Mouse (Mus musculus): Measurements from ENCODE around the gene Osbp2. TPM values are rescaled to one million over a fixed set of nuclear protein-coding genes. Genes with fewer than 3 reads are reported as not detected.
A peak's percentile ranks its signal among the peaks of the same experiment; 100 is the strongest.

Osbp2 gene
- polyA plus RNA-seq, 1 experiment from 2014 or later: not detected

DNA sequence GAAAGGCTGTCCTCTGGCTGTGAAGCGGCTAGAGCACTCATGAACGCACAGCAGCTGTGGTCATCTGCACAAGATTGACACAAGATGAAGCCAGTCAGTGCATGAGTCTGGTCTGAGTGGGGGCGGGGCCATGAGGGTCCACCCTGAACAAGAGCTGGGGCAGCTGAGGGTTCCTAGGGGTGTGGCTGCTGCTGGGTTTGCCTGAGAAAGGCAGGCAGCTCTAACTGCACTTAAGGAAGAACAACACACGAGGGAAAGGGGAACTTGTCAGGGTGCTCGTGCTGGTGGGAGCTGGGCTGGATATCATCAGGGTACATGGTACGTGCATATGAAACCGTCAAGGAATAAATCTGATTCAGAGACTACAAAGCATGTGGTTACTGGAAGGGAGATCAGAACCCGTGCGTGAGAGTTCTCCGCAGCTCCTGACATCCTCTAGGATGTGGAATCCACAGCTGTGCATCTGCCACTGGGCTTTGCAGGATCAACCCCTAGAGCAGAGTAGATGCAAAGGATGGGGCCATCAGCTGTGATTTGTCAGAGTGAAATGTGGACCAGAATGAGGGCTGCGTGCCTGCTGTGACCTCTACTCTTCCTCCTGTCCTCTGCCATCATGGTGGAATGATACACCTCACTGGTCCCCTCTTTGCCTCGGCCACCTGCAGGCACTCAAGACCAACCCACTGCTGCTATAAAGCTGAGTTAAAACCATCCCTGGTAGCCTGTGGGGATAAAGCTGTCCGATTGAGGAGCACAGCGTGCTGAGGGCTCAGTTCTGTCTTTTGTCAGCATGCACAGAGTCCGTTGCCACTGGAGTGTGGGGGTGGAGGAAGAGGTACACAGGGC, 14.0 kb downstream of the Osbp2 start:
- no peak overlapping the region for H3K27ac ChIP-seq (ENCODE audit: low read depth)
- no peak overlapping the region for H3K9ac ChIP-seq (replicated peaks)
- 69% methylated on average over 15 of the region's 15 CpGs for WGBS (ENCODE audit: insufficient replicate concordance)
- H3K27me3 ChIP-seq (ENCODE audit: insufficient read depth, low read length): no peaks in the 10 kb centered on the region
- H3K36me3 ChIP-seq (replicated peaks; ENCODE audit: insufficient read depth, low read length): no peaks in the 10 kb centered on the region
- H3K9me3 ChIP-seq (ENCODE audit: low read length): no peaks in the 10 kb centered on the region
- H3K4me1 ChIP-seq (ENCODE audit: insufficient read depth): no peaks in the 10 kb centered on the region
- H3K4me2 ChIP-seq (ENCODE audit: low read depth, low read length): no peak overlapping the region
- H3K4me3 ChIP-seq (ENCODE audit: low read depth, low read length): no peak overlapping the region
- no peak for TF ChIP-seq CTCF (IDR thresholded peaks at IDR 0.05; ENCODE audit: low read depth)
- no peak for TF ChIP-seq EP300 (IDR thresholded peaks at IDR 0.05; ENCODE audit: low read depth)
- ATAC-seq (no peak), DNase-seq (no peak)

DNA sequence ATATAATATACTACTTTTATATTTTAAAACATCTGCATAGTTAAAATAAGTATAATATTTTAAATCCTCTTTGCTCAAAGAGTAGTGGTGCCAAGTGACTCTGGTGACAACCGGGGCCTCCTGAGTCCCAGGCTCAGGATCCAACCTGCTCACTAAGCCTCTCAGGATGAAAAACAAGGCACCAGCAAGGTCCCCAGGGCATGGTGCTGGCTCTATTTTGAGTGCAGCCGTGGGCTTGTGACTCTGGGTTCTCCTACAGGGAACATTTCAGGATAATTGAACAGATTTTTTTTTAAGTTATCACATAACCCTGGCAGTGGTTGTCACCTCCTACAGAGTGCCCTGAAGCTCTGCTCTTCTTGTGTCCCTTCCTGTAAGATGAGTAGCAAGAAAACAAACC, 17.4 kb downstream of the Osbp2 start:
- Histone ChIP-seq H3K9ac (replicated peaks) (no peak overlapping the region), H3K4me2 (ENCODE audit: low read depth, low read length) (no peak overlapping the region), H3K27me3 (ENCODE audit: insufficient read depth, low read length) (no peaks in the 10 kb centered on the region), H3K9me3 (ENCODE audit: low read length) (no peaks in the 10 kb centered on the region), H3K4me3 (ENCODE audit: low read depth, low read length) (no peak overlapping the region), H3K27ac (ENCODE audit: low read depth) (no peak overlapping the region), H3K36me3 (replicated peaks; ENCODE audit: insufficient read depth, low read length) (no peaks in the 10 kb centered on the region), H3K4me1 (ENCODE audit: insufficient read depth) (no peaks in the 10 kb centered on the region)
- DNase-seq (no peak), ATAC-seq (no peak)
- no peak for TF ChIP-seq CTCF (IDR thresholded peaks at IDR 0.05; ENCODE audit: low read depth)
- no peak for TF ChIP-seq EP300 (IDR thresholded peaks at IDR 0.05; ENCODE audit: low read depth)
- WGBS (ENCODE audit: insufficient replicate concordance): 69% methylated on average over 2 of the region's 2 CpGs

DNA sequence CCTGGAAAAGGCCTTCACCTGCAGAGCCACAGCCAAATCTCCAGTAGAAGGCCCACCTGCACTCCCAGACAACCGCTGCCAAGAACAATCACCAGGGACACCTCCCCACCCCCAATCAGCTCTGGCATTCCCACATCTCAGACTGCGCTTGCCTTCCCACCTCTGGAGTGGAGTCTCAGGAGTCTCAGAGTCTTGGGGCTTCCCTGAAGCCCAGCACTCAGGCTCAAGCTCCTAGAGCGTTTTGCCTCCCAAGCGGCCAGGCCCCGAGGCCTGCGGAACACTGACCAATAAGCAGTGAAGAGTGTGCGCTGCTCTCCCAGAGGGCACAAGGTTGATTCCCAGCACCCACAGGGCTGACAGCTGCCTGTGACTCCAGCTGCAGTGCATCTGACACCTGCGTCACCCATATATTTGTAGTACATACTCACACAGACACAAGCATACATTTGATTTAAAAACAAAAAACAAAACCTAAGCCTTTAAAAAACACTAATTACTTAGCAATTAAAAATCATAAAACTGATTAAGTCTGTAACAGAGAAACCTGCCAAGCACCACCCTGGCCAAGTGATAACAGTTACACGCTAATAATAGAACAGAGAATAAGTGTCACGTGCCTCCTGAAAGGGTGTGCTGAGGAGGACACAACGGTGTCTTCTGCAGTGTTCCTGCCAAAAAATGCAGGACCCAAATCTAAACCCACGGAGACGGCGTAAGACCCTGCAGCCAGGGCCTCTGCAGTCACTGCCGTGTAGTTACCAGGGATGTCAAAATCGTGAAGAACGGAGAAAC, 19.6 kb downstream of the Osbp2 start:
- ATAC-seq (no peak), DNase-seq (no peak)
- no peaks in the 10 kb centered on the region for H3K36me3 ChIP-seq (replicated peaks; ENCODE audit: insufficient read depth, low read length)
- no peaks in the 10 kb centered on the region for H3K9me3 ChIP-seq (ENCODE audit: low read length)
- no peak overlapping the region for H3K27ac ChIP-seq (ENCODE audit: low read depth)
- no peaks in the 10 kb centered on the region for H3K27me3 ChIP-seq (ENCODE audit: insufficient read depth, low read length)
- WGBS (ENCODE audit: insufficient replicate concordance): 77% methylated on average over 17 of the region's 17 CpGs
- H3K4me2 ChIP-seq (ENCODE audit: low read depth, low read length): no peak overlapping the region
- H3K9ac ChIP-seq (replicated peaks): no peak overlapping the region
- TF ChIP-seq CTCF (IDR thresholded peaks at IDR 0.05; ENCODE audit: low read depth) (no peak), EP300 (IDR thresholded peaks at IDR 0.05; ENCODE audit: low read depth) (no peak)
- H3K4me3 ChIP-seq (ENCODE audit: low read depth, low read length): no peak overlapping the region
- no peaks in the 10 kb centered on the region for H3K4me1 ChIP-seq (ENCODE audit: insufficient read depth)

DNA sequence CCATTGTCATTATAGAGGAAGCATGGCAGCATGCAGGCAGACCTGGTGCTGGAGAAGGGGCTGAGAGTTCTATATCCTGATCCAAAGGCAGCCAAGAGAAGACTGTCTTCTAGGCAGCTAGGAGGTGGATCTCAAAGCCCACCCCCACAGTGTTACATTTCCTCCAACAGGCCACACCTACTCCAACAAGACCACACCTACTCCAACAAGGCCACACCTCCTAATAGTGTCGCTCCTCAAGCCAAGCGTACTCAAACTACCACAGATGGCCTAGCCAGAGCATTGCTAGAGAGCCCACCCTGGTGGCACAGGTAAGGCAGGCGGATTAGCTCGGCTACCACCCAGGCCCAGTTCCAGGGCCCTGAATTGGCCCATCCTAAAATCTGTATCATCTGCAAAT, 28.4 kb downstream of the Osbp2 start:
- H3K4me1 ChIP-seq (ENCODE audit: insufficient read depth): 0 out of 2 replicates have a peak, but pooled peaks cover 3% of the 10 kb centered on the region
- DNase-seq (no peak), ATAC-seq (no peak)
- H3K27me3 ChIP-seq (ENCODE audit: insufficient read depth, low read length): no peaks in the 10 kb centered on the region
- no peak overlapping the region for H3K4me3 ChIP-seq (ENCODE audit: low read depth, low read length)
- H3K9me3 ChIP-seq (ENCODE audit: low read length): no peaks in the 10 kb centered on the region
- WGBS (ENCODE audit: insufficient replicate concordance): 59% methylated on average over 4 of the region's 4 CpGs
- TF ChIP-seq EP300 (IDR thresholded peaks at IDR 0.05; ENCODE audit: low read depth) (no peak), CTCF (IDR thresholded peaks at IDR 0.05; ENCODE audit: low read depth) (no peak)
- H3K4me2 ChIP-seq (ENCODE audit: low read depth, low read length): no peak overlapping the region
- H3K27ac ChIP-seq (ENCODE audit: low read depth): no peak overlapping the region
- H3K9ac ChIP-seq (replicated peaks): no peak overlapping the region
- H3K36me3 ChIP-seq (replicated peaks; ENCODE audit: insufficient read depth, low read length): no peaks in the 10 kb centered on the region

DNA sequence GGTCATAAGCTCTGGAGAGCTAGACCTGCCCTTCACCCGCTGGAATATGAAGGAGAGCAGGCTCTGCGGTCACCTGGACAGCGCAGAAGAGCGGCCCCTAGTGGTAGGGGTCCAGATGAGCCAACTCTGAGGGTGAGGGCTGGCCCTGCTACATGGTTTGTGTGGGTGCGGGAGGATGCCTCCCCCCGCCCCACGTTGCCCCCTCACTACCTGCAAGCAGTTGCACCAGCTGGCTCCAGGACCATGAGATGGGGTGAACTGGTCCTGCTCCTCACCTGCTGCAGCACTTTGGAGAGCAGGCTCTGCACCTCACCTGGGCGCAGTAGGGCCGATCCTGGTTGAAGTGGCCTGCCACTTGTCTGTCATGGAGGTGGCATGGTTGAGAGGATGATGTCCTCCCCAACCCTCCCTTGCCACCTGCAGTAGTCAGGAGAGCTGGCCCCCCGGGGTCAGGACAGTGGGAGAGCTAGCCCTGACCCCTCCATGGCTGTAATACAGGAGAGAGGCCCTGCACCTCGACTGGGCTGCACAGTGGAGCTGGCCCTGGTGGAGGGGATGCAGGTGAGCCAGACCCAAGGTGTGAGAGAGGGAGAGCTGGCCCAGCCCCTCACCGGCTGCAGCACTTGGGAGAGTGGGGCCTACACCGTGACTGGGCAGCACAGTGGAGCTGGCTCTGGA, 29.1 kb downstream of the Osbp2 start:
- no peak for TF ChIP-seq EP300 (IDR thresholded peaks at IDR 0.05; ENCODE audit: low read depth)
- peak; percentile 80 for TF ChIP-seq CTCF (IDR thresholded peaks at IDR 0.05; ENCODE audit: low read depth)
- Histone ChIP-seq H3K36me3 (replicated peaks; ENCODE audit: insufficient read depth, low read length) (no peaks in the 10 kb centered on the region), H3K4me2 (ENCODE audit: low read depth, low read length) (peak overlapping the region; percentile 18; the same call in 1 of the 2 replicates), H3K27me3 (ENCODE audit: insufficient read depth, low read length) (no peaks in the 10 kb centered on the region), H3K4me3 (ENCODE audit: low read depth, low read length) (no peak overlapping the region), H3K27ac (ENCODE audit: low read depth) (no peak overlapping the region), H3K9ac (replicated peaks) (no peak overlapping the region), H3K4me1 (ENCODE audit: insufficient read depth) (0 out of 2 replicates have a peak, but pooled peaks cover 3% of the 10 kb centered on the region), H3K9me3 (ENCODE audit: low read length) (no peaks in the 10 kb centered on the region)
- DNase-seq: peak; percentile 63
- 41% methylated on average over 13 of the region's 13 CpGs for WGBS (ENCODE audit: insufficient replicate concordance)
- ATAC-seq: no peak

All from liver, postnatal 0 days (tissue).